Mouse (Mus musculus) right cerebral cortex, postnatal 4 days (tissue): Measurements from ENCODE around the gene Ndufb11.

Experiments used
- DNase-seq: peaks from one replicate; pipeline ENCODE4 v3.0.0-alpha.2; 2022

The Ndufb11 gene

DNA sequence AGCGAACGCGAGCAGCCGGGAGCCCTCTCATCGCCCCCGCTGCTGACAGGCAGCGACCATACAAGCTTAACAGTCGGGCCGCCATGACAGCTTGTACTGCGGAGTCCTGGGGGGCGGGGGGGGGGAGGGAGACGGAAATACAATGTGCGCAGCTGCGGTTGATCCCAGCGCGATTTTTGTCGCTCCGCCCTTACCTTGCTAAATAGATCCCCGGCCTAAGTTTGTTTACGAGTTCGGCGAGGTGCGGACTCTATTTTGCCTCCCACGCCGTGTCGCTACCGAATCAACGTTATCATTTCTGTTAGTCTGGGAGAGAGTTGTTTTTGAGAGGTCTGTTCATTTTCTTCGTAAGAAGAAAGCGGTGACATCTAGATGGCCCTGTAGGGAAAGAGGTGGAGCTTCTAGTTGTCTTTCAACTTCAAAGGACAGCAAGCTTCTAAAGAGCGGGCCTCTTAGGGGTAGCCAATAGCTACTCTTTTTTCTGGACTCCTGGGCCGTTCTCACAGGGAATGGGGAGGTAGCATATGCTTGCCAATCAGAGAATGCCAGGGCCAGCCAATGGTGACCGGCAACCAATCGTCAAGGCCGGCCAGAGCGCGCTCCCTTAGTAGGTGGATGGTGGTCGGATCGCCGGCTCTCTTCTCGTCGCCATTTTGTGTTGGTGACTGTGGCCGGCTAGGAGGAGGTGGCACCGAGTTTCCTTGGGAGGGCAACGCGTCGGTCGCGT lies at the start of gene Ndufb11, which contains the start of gene Rbm10:
Gene Ndufb11, minus strand, starts transcription at position 444 of the 727 bp plus-strand sequence.
Gene Rbm10, plus strand, starts transcription at position 328 of the 727 bp plus-strand sequence.
- DNase-seq: peak; percentile 61

- no peak for DNase-seq
Observed at GRCm38 (mm10) chrX:20663444-20663790, 46.0 kb upstream of the Ndufb11 start.

DNA sequence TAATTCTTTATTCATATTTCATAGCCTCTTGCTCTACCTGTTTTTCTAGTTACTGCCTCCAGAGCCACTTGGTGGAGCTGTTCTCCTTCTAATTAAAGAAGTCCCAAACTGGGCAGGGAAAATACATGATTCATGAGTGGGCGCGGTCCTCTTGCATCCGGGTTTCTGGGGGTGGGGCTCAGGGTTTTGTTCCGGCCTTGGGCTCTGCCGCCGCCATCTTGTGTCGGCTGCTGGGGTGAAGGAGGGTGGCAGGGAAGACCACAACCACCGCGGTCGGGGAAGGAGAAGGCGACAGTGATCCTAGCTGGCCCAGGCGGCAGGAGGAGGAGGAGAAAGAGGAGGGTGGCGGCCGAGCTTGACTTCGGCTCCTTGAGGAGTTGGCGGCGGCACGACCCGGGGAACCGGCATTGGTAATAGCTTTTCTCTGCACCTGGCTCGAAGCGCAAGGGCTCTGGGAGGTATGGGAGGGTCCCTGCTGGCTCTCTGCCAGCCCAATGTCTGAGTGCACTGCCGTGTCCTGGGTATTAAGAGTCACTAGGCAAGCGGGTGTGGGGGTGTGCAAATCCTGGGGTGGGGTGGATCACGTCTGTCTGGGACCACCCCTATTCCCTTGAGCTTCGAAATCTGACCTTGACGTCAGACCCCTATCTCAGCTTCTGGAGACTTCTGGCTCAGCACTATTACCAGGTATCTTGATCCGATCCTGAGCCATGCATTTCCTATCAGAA lies 45.5 kb upstream of the Ndufb11 start:
- peak; percentile 70 for DNase-seq

- no peak for DNase-seq
Observed at GRCm38 (mm10) chrX:20662317-20662715, 44.9 kb upstream of the Ndufb11 start.

DNA sequence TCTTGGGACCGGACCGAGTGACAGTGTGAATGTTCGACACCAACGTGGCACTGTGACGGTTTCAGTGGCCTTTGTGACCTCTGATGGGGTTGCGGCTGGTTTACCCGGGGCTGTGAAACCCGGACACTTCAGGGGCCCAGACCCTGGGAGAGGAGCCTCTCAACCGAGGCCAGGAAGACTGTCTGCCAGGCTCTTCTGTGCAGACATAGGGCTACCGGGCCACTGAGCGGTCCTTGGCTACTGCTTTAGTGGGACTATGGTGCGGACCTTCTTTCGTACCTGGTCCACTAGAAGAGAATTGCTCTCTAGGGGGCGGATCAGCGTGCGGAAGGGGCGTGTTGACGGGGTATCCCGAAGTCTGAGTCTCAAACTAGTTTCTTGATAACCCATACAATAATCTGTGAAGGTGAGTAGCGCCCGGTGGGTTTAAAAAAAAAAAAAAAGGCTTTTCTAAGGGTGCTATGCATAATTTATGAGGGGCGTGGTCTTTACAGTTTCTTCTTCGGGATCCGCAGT lies 41.5 kb upstream of the Ndufb11 start:
- no peak for DNase-seq

DNA sequence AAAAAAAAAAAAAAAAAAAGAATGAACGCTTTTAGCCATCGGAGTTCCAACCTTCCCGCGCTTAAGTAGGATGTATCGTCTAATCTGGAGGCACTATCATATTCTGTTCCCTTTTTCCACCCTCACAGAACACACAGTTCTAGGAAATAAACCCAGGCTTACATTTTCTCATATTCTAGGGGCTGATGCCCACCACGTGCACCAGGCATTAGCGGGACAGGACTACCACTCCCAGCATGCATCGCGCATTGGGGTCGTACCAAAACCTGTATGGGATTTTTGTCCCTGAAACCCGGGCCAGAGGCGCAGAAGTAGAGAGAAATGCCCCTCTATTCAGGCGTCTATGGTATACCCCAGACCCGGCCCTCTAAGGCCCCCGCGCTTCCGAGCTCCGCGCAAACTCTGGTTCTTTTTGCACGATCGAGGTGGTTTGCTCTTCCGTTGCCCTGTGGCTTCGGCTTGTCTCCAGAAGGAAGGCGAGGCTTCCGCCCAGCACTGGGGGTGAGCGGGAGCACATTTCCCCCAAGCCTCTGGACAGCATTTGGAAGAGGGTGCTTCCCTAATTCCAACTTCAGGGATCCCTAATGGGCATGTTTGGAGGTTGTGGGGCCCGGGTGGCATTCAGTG lies 40.7 kb upstream of the Ndufb11 start, which contains the start of gene Uba1:
Gene Uba1, plus strand, starts transcription at position 301 of the 627 bp plus-strand sequence.
- peak; percentile 73 for DNase-seq

DNA sequence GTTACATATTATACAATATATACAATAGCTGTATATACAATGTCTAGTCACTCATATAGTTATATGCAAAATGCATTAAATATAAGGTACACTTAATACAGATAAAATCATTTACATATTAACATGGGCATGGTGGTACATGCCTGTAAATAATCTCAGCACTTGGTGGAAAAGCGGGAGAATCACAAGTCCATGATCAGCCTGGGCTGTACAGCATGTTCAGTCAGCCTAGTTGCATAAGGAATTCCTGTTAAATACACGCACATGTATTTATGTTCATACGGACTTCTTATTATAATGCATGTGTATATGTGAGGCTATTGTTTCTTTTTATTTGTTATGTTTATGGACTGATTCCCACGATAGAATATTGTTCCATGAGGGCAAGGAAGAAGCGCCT lies 40.2 kb upstream of the Ndufb11 start:
- no peak for DNase-seq

DNA sequence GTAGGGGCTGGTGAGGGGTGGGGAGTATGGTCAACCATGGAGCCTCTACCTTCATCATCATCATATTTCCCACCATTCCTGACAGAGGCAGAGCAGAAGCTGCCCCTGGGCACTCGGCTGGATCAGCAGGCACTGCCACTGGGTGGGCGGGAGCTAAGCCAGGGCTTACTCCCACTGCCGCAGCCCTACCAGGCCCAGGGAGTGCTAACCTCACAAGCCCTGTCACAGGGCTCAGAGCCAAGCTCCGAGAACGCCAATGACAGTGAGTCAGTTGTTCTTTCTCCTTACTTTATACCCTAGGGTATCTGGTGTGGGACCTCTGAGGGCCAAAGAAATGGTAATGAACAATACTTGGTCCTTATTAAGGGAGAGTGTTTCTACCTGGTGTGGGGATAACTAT lies 27.4 kb upstream of the Ndufb11 start:
- DNase-seq: no peak

- DNase-seq: no peak
Observed at GRCm38 (mm10) chrX:20638141-20638540, 20.7 kb upstream of the Ndufb11 start.

DNA sequence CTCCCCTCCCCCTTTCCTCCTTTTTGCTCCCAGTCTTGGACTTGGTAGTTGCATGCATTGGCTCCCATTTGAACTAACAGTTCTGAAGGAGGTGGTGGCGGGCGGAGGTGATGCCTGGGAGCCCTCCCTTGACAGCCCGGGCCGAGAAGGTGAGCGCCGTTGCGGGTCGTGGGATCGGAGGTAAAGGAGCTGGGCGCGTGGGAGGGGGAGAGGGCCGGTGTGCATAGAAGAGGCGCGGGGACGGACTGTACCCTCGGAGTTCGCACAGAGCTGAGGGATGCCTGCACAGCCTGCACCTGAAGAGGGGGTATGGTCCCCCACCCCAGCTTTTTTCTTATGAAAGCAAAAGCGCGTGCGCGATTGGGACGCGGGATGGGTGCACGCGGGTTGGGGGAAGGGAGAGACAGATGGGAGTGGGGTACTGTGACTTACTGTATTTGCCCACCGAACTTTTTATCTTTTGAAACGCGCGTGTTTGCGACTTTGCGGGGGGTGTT lies 532 bp upstream of the Ndufb11 start:
- DNase-seq: peak; percentile 55

DNA sequence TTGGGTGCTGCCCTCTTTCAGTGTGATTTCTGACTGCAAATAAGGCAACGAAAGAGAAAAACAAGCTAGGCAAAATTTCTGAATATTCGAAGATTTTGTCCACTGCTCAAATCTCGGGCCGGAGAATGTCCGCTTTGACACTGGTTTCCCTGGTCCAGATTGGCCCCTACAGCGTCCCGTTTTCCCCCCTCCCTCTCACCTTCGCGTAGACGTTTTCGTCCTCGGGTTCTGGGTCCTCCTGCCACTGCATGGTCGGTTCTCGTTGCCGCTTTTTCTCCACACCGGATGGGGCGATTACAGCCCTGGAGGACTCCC lies 601 bp downstream of the Ndufb11 start:
- DNase-seq: no peak

DNA sequence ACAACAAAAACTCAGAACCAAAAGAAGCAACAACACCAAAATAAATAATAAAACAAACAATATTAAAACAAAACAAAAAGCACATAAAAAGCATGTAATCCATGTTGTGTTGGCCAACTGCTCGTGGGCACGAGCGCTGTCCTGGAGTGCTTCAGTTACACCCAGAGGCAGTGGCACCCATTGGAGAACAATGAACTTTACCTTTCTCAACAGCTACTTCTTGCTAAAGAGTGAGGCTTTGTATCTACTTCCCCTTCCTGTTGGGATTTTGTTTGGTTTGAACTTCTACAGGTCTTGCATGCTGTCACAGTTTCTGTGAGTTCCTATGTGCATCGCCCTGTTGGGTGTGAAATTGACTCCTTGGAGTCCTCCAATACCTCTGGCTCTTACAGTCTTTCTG lies 8.9 kb downstream of the Ndufb11 start:
- DNase-seq: no peak

- DNase-seq: peak; percentile 2
Observed at GRCm38 (mm10) chrX:20587968-20588367, 29.5 kb downstream of the Ndufb11 start.

DNA sequence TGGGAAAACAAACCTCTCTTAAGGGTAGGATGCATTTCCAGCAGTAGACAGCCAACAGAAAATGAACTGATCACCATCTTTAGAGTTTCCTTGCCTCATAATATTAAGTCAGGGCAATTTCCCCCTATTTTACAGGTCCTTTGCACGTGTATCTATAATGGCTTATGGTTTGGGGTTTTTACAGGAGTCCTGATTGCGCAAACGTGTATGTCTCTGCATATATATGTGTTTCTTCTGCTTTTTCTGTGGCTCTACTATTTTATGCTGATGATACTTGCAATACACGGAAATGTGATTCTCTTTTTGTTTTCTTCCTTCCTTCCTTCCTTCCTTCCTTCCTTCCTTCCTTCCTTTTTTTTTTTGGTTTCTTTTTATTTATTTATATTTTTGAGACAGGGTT lies 43.5 kb downstream of the Ndufb11 start:
- no peak for DNase-seq

DNA sequence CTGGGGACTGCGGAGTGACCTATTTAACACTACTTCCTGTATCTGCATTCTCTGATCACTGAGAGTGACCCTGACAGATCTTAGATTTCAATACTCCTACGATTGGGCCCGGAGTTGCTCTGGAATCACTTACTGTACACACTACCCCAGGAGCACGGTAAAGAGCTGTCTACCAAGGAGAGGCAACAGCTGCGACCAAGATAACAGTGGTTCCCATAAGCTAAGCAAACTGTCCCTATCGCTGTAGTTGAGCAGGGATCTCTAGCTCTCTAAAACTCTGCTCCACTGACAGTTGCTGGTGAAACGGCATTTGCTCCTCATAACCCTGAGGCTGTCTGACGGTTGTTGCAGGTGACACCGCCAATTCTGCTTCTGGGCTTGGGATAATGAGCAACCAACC lies 44.7 kb downstream of the Ndufb11 start:
- DNase-seq: no peak

- DNase-seq: no peak
Observed at GRCm38 (mm10) chrX:20571024-20571423, 46.4 kb downstream of the Ndufb11 start.
